Mouse (Mus musculus) stomach, postnatal 0 days (tissue): ENCODE results near the gene Tbc1d15.

Source experiments
- CTCF ChIP-seq: IDR thresholded peaks from 2 replicates; pipeline ENCODE4 v1.5.1; 2016; ENCODE audit warnings: antibody characterized with exemption, low read depth, mild to moderate bottlenecking, moderate library complexity
- EP300 ChIP-seq: optimal IDR thresholded peaks from 2 replicates; pipeline ENCODE3; 2016; ENCODE audit warnings: antibody characterized with exemption

GRCm38 (mm10) chr10:115250235-115251087 lies 806 bp downstream of the Tbc1d15 start:
- TF ChIP-seq CTCF, result no peak
- no peak for TF ChIP-seq EP300
